Mouse (Mus musculus) stomach, postnatal 0 days (tissue): ENCODE data around the gene Apba2. TPM values are rescaled to one million over a fixed set of nuclear protein-coding genes. Genes with fewer than 3 reads are reported as not detected.

Experiments used
- ATAC-seq: fragments of 200-750 bp; cut with Nextera tagmentation; 2 replicates; pipeline ENCODE4 v1.8.0; 2017; ENCODE audit not compliant: low FRiP score, low TSS enrichment
- DNase-seq: peaks from one replicate; pipeline ENCODE4 v3.0.0-alpha.2; 2016; ENCODE audit warnings: low spot score
- H3K27ac ChIP-seq: fragments of 300-500 bp; sonication (generic); replicated peaks from 2 replicates; pipeline ENCODE4 v1.5.1; 2014; ENCODE audit warnings: mild to moderate bottlenecking, control low read depth
- H3K27me3 ChIP-seq: fragments of 300-500 bp; sonication (generic); 2 replicates; pipeline ENCODE4 v1.6.1; 2014; ENCODE audit warnings: low read length; ENCODE audit not compliant: control insufficient read depth, insufficient read depth
- H3K36me3 ChIP-seq: fragments of 300-500 bp; sonication (generic); 2 replicates; pipeline ENCODE4 v1.6.1; 2014; ENCODE audit warnings: low read length, mixed read lengths; ENCODE audit not compliant: control insufficient read depth, insufficient read depth
- H3K4me1 ChIP-seq: fragments of 300-500 bp; sonication (generic); replicated peaks from 2 replicates; pipeline ENCODE4 v1.6.1; 2014; ENCODE audit warnings: antibody characterized with exemption; ENCODE audit not compliant: control insufficient read depth, insufficient read depth
- H3K4me2 ChIP-seq: fragments of 300-500 bp; sonication (generic); replicated peaks from 2 replicates; pipeline ENCODE4 v1.6.1; 2014; ENCODE audit warnings: low read depth, mild to moderate bottlenecking, control low read depth, moderate library complexity
- H3K4me3 ChIP-seq: fragments of 300-500 bp; sonication (generic); 2 replicates; pipeline ENCODE4 v1.5.1; 2014; ENCODE audit warnings: low read depth, low read length, control low read depth
- H3K9ac ChIP-seq: fragments of 300-500 bp; sonication (generic); 2 replicates; pipeline ENCODE4 v1.6.1; 2014; ENCODE audit warnings: mild to moderate bottlenecking, low read length, control low read depth, mixed read lengths
- H3K9me3 ChIP-seq: fragments of 300-500 bp; sonication (generic); 2 replicates; pipeline ENCODE4 v1.6.1; 2016; ENCODE audit warnings: low read length; ENCODE audit not compliant: control insufficient read depth
- CTCF ChIP-seq: IDR thresholded peaks from 2 replicates; pipeline ENCODE4 v1.5.1; 2016; ENCODE audit warnings: antibody characterized with exemption, low read depth, mild to moderate bottlenecking, moderate library complexity
- EP300 ChIP-seq: optimal IDR thresholded peaks from 2 replicates; pipeline ENCODE3; 2016; ENCODE audit warnings: antibody characterized with exemption
- WGBS: fragments of 180-500 bp; shearing (Covaris S2); extraction: QIAGEN DNeasy Blood & Tissue Kit; methylation state at CpG from one replicate; pipeline ENCODE4 v1.1.7; 2014; 5-methylcytosine and 5-hydroxymethylcytosine counted together
- polyA plus RNA-seq: library from polyadenylated mRNA; unstranded; fragments of >200 nt; fragmentation: Nextera tagmentation; extraction: Ambion mirVana; gene quantifications from 2 replicates; pipeline ENCODE4 v1.2.1, GENCODE M21; 2015

Apba2 gene
- polyA plus RNA-seq, 1 experiment from 2014 or later: 2.6 TPM

GRCm38 (mm10) chr7:64792031-64792430 is 290.5 kb downstream of the Apba2 start:
- TF ChIP-seq CTCF (no peak), EP300 (no peak)
- no peak overlapping the region for H3K27ac ChIP-seq
- H3K9ac ChIP-seq: no peak overlapping the region
- H3K4me3 ChIP-seq: no peak overlapping the region
- 46% methylated on average over 8 of the region's 8 CpGs for WGBS
- H3K27me3 ChIP-seq: no peaks in the 10 kb centered on the region
- no peaks in the 10 kb centered on the region; the same call in 1 of the 2 replicates for H3K4me1 ChIP-seq
- no peaks in the 10 kb centered on the region for H3K36me3 ChIP-seq
- no peak for ATAC-seq
- no peak for DNase-seq
- H3K9me3 ChIP-seq: no peaks in the 10 kb centered on the region
- H3K4me2 ChIP-seq: no peak overlapping the region

DNA sequence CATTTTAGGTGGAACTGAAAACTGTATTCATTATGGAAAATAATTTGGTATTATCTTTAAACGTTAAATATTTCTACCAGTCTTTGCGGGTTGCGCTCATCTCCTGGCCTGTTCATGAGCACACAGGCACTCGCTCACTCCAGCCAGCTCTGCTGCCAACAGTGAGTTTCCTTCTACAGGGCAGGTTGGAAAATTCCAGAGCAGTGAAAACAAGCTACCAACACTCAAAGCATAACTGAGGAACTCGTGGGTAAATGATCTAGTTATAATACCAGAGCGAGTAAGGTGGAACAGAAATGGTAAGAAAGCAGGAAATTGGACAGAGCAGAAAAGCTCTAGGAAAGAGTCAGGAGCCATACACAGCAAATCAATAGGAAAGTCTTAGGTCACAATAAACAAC is 294.0 kb downstream of the Apba2 start:
- Histone ChIP-seq H3K27me3 (no peaks in the 10 kb centered on the region), H3K9me3 (no peaks in the 10 kb centered on the region), H3K27ac (no peak overlapping the region), H3K9ac (no peak overlapping the region), H3K36me3 (no peaks in the 10 kb centered on the region), H3K4me3 (no peak overlapping the region), H3K4me1 (no peaks in the 10 kb centered on the region; the same call in 1 of the 2 replicates), H3K4me2 (no peak overlapping the region)
- TF ChIP-seq CTCF (no peak), EP300 (no peak)
- no peak for DNase-seq
- ATAC-seq: no peak
- 68% methylated on average over 6 of the region's 6 CpGs for WGBS

Other genes starting within 250 kb of the Apba2 start
- 5.3 and 5.4 TPM in 2 replicates for gene Mtmr10, start 214.1 kb upstream of the Apba2 start, polyA plus RNA-seq
- 2.7 and 2.9 TPM in 2 replicates for gene Fan1, start 127.6 kb upstream of the Apba2 start, polyA plus RNA-seq
- gene Mphosph10, start 109.4 kb upstream of the Apba2 start, polyA plus RNA-seq: 24.3 and 26.4 TPM in 2 replicates
- gene Mcee, start 109.1 kb upstream of the Apba2 start, polyA plus RNA-seq: 89.8 and 97.7 TPM in 2 replicates